Mouse (Mus musculus) urinary bladder, postnatal 25 days (tissue): ENCODE measurements around the gene Fat2.

Source experiments
- DNase-seq: peaks from one replicate; pipeline ENCODE4 v3.0.0; 2022; ENCODE audit warnings: low spot score

Fat2 gene

DNA sequence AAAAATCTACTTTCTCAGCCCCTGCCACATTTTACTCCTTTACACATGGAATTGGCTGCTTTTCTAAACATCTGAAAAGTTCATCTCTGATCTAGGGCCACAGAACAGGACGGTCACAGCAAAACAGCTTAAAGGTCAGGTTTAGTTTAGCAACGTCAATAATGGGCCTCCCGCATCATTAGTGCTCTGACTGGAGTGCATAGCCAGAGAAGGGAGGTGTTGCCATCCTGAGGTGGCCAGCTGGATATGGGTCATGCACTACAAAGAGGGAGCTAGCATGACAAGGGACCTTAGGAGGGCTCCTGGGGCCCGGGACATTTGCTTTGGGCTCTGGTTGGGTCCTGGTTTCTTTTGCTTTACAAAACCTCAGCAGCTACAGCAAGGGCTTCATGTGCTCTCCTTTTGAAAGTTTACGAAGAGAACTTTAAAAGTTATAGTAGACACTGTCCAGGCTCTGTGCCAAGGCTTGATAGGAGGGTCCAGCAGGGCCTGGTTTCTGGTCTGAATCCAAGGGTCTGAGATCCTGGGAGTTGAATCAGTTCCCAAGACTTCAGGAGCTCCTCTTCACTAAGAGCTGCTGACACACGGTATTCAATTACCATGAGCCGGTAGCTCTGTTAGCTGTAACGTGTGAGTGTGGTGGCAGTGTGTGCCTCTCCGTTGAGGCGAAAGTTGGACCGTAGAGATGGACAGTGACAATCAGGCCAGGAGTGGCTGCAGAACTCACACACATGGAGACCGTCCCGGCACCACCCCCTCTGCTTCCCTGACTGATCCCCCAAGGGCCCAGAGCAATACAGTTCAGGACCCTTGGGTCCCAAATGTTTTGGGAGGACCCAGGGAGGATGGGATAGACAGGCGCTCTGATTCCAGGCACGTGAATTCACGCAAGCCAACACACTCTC lies 6.2 kb downstream of the Fat2 start:
- no peak for DNase-seq

DNA sequence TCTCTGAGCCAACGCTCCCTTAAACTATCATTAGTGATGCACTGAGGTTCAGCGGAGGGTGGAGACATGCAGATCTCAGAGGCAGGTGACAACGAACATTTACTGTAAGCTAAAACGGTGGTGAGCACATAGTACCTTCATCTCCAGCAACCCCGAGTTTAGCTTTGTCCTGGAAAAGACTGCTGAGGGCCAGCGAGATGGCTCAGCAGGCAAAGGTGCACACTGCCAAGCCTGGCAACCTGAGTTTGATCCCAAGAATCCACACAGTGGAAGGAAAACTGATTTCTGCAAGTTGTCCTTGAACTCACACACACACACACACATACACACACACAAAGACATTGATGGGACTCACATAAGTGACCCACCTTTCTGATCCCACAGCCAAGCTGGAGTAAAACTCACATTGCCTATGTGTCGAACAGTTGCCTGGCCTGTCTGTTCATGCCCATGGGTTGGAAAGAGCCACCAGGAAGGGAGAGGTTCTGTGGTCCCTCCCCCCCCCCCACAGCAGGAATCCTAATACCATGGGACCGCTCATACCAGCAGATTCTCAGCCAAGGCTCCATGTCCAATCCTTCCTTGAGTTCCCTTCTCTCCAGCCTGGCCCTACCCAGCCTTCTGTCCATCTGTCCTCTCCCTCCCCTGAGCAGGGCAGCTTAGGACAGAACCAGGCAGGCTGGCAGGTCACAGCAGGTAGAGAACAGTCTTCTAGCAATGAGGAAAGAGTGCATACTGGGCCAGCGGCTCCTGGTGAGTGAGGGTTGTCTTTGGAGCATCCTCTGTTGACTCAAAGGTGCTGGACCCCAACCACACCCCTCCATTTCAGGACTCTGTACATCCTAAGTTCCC lies 8.6 kb downstream of the Fat2 start:
- DNase-seq, result peak; percentile 44

DNA sequence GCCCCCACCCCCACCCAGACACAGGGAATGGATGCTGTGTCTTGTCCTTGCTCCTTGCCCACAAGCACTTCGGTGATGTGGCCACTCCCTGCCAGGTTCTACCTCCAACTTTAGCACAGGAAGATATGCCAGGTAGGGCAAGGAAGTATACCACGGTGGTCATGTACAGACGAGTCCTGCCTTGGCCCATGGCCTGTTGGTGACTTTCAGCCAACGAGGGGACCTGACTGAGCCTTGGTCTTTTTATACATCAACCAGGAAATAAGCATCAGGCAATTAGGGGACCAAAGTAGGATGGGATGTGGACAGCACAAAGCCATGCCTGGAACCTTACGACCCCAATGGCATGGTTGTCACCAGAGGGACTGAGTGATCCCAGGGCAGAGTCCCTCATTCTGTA lies 9.3 kb downstream of the Fat2 start:
- DNase-seq, result no peak

DNA sequence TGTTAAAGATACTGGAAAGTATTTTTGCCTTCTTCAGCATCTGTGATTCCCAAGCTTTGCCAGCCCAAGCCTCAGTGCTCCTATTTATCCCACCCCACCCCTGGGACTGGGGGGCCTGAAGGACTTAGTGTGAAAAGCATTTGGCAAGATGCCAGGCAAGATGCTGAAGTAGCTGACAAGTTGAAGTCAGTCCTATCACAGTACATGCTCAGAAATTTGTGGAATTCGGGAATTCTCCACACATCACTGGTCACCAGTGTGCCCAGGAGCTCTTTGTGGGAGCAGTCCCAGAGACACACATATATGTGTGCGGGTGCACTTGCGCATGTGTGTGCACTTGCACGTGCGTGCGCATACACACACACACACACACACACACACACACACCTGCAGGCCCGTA lies 10.2 kb downstream of the Fat2 start:
- DNase-seq, result no peak

GRCm38 (mm10) chr11:55323854-55324253 lies 12.5 kb downstream of the Fat2 start:
- DNase-seq, result no peak

DNA sequence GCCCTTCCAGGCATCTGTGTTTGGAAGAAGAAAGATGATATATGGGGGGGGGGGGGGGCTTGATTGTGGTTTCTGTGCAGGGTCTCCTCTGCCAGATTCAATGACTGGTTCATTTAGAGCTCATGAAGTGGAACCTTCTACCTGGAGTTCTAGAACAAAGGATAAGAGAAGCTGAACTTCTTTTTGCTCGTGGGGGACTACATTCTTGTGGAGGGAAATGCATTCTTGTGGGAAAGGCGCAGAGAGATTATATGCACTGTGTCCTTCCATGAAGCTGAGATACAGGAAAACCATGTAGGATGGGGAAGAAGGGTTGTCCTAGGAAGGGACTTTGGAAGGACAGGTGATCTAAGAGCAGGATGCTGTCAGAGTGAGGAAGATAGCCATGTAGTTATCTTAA lies 15.4 kb downstream of the Fat2 start:
- DNase-seq, result no peak

DNA sequence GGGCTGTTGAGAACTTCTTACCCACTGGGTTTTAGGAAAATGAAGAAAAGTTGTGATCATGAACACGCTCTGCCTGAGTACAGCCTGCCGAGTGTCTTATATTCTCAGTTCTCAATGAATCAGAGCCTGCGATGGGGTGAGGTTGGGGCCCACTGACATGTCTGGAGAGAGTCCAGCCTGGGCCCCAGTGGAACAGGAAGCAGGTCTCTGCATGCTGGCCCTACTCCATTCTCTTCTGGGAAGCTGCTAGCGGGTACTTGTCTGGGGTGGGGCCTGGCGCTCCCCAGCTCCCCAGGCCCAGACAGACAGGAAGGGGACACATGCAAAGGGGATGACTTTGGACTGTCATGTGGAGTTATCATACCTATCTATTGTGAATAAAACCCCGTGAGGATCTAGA lies 20.4 kb downstream of the Fat2 start:
- DNase-seq, result no peak

GRCm38 (mm10) chr11:55314704-55315047 lies 21.7 kb downstream of the Fat2 start:
- DNase-seq, result no peak

GRCm38 (mm10) chr11:55313768-55314703 lies 22.3 kb downstream of the Fat2 start:
- DNase-seq, result peak; percentile 43

DNA sequence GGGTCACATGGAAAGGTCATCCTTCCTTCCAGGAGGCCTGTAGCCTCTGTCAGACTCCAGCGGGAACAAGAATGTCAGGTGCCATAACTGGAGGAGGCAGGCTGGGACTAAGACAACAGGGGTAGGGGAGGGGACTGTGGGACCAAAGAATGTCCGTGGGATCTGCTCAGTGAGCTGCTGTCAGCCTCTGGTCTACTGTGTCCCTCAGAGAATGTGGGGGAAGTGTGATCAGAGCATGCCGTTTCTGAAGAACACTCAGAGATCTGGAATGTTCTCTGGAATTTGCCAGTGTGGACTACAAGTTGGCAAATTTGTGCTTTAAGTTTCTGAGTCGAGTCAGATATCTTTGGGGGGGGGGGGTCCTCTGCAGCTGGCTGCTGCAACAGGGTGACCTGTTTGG lies 34.0 kb downstream of the Fat2 start:
- DNase-seq, result no peak

DNA sequence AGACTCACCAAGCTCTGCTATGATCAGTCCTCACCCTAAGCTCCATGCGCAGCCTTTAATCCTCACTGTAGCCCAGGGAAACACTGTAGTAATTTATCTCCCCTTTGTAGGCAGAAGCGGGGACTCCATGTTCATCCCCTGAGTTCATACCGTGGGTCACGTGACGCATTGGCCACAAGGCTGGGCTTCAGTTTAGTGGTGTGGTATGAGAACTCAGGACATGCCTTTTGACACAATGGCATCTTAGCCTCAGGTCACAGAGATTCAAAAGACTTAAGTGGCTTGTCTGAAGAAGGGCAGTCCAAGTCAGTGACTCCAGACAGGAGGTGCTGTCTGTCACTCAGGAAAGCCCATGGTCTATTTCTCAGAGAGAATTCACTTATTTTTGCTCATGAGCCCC lies 43.2 kb downstream of the Fat2 start:
- DNase-seq, result no peak

DNA sequence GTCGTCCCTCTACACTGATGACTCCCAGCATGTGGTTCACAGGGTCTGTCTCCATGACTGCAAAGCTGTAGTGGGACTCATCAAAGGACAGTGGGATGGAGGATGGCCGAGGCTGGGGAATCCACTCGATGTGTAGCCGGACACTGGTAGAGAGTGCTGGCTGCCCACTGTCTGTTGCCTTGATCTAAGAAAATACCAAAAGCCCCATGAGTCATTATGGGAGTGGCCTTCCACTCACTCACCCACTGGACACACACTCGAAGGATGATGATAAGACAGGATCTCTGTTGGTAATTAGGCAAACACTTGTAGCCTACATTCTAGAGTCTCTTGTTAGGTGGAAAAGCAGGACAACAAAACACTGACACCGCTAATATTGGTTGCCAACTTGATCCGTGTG lies 44.5 kb downstream of the Fat2 start:
- no peak for DNase-seq

DNA sequence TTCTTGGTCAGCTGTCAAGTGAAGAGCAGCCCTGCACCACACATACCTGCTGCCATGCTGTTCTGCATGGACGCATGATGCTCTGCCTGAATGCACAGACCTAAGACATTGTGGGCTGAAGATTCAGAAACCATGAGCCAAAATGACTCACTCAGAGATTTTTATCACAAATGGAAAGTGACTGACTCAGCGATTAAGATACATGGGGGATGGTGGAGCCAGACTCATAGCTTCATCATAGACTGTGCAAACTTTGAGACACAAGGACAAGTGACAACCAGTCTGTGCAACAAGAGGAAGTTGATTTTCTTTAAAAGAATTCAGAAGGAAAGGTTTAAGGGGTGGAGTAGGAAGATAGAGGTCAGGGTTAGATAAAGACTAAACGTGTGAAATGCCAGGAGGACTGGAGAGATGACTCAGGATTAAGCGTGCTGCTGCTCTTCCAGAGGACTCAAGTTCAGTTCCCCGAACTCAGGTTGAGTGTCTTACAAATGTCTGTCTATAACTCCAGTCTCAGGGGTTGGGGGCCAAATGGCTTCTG lies 46.4 kb downstream of the Fat2 start:
- DNase-seq, result no peak

DNA sequence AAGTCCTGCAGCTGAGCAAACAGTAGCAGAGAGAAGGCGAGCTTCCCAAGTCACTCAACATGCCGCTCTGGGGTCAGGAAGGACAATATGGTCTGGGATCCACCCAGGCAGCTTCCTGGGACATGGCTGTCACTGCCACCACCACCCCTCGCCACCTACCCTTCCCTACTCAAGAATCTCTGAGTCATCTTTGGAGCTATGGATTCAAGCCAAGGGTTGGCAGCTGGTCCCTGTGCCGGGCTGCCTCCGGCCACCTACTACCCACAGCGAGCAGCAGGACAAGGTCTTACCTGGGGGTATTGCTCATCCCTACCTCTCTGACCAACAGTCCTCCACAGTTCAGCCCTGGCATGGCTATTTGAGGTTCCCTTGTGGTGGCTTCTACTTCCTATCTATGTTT lies 61.6 kb downstream of the Fat2 start:
- DNase-seq, result no peak

DNA sequence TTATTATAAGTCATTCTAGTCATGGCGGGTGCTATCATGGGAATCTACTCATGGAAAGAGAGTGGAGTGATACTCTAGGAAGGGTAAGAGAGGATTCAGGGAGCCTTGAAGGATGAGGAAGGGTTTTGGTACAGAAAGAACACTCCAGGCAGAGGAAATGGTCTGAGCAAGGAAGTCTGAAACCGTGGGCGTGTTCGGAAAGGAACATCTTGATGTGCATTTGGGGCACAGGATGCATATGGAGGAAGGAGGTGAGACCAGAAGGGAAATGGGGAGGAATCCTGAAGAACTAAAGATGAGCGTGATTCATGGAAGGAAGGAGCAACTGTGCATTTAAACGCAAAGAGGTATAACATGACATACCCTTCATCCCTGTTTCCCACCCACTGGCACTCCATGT lies 67.8 kb downstream of the Fat2 start:
- DNase-seq, result no peak

GRCm38 (mm10) chr11:55265647-55266046 lies 70.7 kb downstream of the Fat2 start:
- DNase-seq, result no peak

DNA sequence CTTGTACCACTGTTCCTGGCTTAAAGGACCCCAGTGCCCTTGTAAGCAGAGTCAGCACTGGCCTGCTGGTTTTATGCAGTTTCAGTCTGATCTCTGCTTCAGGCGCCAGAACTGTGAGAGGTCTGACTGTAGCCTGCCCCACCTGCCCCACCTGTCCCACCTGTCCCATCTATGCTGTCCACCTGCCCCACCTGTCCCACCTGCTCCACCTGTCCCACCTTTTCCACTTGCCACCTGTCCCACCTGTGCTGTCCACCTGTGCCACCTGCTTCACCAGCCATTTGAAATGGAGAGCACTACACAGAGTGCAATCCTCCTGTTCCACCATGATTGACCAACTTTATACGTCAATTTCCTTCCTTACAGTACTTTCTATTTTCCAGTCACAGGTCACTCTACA lies 72.0 kb downstream of the Fat2 start:
- no peak for DNase-seq

GRCm38 (mm10) chr11:55262000-55262399 lies 74.4 kb downstream of the Fat2 start:
- no peak for DNase-seq

- no peak for DNase-seq
These were observed 75.3 kb downstream of the Fat2 start for GRCm38 (mm10) chr11:55261105-55261504.

GRCm38 (mm10) chr11:55253391-55253790 lies 83.0 kb downstream of the Fat2 start:
- DNase-seq, result no peak

- DNase-seq, result no peak
These were observed 85.8 kb downstream of the Fat2 start for GRCm38 (mm10) chr11:55250527-55250926.

GRCm38 (mm10) chr11:55240556-55240955 lies 95.8 kb downstream of the Fat2 start:
- DNase-seq, result peak; percentile 54
